Mouse (Mus musculus) spleen, adult 2 months (tissue): ENCODE results near the gene Gtf2a2. TPM values are rescaled to one million over a fixed set of nuclear protein-coding genes. Genes with fewer than 3 reads are reported as not detected.
A peak's percentile ranks its signal among the peaks of the same experiment; 100 is the strongest.

Experiments
- DNase-seq, 2 experiments: peaks; one replicate each; pipeline versions ENCODE4 v3.0.0 to v3.0.0-alpha.2; 2012 to 2021; ENCODE audit warnings: low spot score in 2 of 2, low read depth in 1 of 2
- H3K27ac ChIP-seq: fragments of 200-500 bp; 2 replicates; pipeline ENCODE4 v1.5.1; 2012; ENCODE audit warnings: low read length, inconsistent platforms; ENCODE audit not compliant: insufficient read depth
- H3K27me3 ChIP-seq: fragments of 200-500 bp; 2 replicates; pipeline ENCODE4 v1.6.1; 2012; ENCODE audit warnings: mild to moderate bottlenecking, moderate library complexity, low read length, inconsistent platforms; ENCODE audit not compliant: control insufficient read depth, insufficient read depth
- H3K36me3 ChIP-seq: fragments of 200-500 bp; 2 replicates; pipeline ENCODE4 v1.6.1; 2012; ENCODE audit warnings: mild to moderate bottlenecking, low read length, inconsistent platforms; ENCODE audit not compliant: control insufficient read depth, insufficient read depth
- H3K4me1 ChIP-seq: fragments of 200-500 bp; 2 replicates; pipeline ENCODE4 v1.6.1; 2011; ENCODE audit warnings: inconsistent platforms; ENCODE audit not compliant: control insufficient read depth, insufficient read depth, insufficient read length
- H3K4me3 ChIP-seq: fragments of 200-500 bp; 2 replicates; pipeline ENCODE4 v1.5.1; 2011; ENCODE audit warnings: mild to moderate bottlenecking, inconsistent platforms; ENCODE audit not compliant: insufficient read depth, insufficient read length; ENCODE audit errors: extremely low read depth
- CTCF ChIP-seq: fragments of 200-500 bp; IDR thresholded peaks from 2 replicates; pipeline ENCODE4 v1.5.1; 2011; ENCODE audit warnings: mild to moderate bottlenecking, inconsistent platforms; ENCODE audit not compliant: insufficient read depth, insufficient read length, insufficient replicate concordance; ENCODE audit errors: extremely low read depth
- POLR2A ChIP-seq: fragments of 200-500 bp; IDR thresholded peaks from 2 replicates; pipeline ENCODE4 v1.6.1; 2011; ENCODE audit warnings: low read depth, low read length, inconsistent platforms
- WGBS: fragments of 180-500 bp; shearing (Covaris S2); methylation state at CpG from one replicate; pipeline ENCODE4 v1.1.7; 2018; 5-methylcytosine and 5-hydroxymethylcytosine counted together
- polyA plus RNA-seq: library from polyadenylated mRNA; depleted of rRNA; stranded (reverse); fragments of >200 nt; gene quantifications from 2 replicates; pipeline ENCODE4 v1.2.3, GENCODE M21; 2012

Gene Gtf2a2
- polyA plus RNA-seq, 1 experiment = 11.2 TPM

- no peak for DNase-seq
- TF ChIP-seq POLR2A (no peak), CTCF (no peak)
- WGBS = 92% methylated on average over 5 of the region's 5 CpGs
- no peak overlapping the region for H3K27ac ChIP-seq
- H3K36me3 ChIP-seq = peaks cover 26% of the 10 kb centered on the region
- H3K27me3 ChIP-seq = no peaks in the 10 kb centered on the region
- no peak overlapping the region for H3K4me3 ChIP-seq
- H3K4me1 ChIP-seq = no peaks in the 10 kb centered on the region
These were observed 5.4 kb upstream of the Gtf2a2 start for GRCm38 (mm10) chr9:70006984-70007383.

DNA sequence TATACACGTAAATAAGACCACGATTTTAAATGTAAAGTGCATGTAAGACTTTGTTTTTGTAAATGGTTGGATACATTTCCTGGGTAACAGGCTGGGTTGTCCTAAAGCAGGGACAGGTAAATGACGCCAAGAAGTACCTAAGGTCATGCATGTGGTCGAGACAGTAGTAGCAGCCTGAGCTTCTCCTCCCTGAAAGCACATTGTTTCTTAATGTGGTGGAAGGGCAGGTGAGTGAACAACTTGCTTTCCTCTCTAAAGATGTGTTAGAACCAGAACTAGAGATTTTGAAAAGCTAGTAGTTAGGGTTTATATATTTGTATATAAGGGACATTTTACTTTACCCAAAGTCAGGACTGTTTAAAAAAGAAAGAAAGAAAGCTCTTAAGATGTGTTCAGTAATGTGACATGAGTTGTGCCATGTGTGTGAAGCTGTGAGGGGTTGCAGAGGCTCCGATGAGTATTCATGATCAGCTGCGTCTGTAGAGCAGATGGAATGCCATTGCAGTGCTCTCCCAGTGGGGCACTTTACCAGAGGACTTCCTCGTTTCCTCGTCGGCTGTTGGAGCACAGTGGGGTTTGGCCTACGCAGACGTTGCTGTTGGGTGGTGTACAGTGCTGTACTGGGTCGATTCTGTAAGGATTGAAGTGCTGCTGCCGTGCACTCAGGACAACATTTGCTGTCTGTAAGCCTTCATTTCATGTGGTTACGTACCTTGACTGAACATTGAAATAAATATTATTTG lies 4.7 kb upstream of the Gtf2a2 start:
- 88% methylated on average over 14 of the region's 14 CpGs for WGBS
- no peaks in the 10 kb centered on the region for H3K4me1 ChIP-seq
- no peak for TF ChIP-seq CTCF
- TF ChIP-seq POLR2A = no peak
- H3K27ac ChIP-seq = no peak overlapping the region
- H3K4me3 ChIP-seq = no peak overlapping the region
- no peak for DNase-seq
- peaks cover 22% of the 10 kb centered on the region for H3K36me3 ChIP-seq
- H3K27me3 ChIP-seq = no peaks in the 10 kb centered on the region

DNA sequence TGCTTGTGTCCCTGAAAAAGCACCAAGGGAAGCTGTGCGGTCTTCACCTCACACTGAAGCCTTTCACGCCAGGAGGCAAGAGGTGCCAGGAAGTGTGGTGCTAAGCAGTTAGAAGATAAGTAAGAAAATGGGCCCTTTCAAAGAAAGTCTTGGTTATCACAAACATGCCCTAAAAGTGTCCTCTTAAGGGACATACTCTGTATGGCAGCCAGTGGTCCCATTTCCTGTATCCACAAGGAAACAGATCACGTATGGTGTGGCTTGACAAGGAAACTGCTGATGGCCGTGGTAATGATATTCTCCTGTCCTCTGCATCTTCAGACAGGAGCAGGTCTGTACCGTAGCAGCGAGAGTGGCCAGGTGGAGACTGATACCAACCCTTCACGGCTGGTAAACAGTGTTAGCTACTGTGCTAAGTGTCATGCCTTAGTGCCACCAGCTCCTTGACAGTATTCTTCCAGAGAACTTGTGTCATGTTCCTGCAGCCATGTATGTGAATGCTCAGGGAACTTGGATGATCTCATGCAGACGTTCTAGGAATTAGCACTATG lies 2.5 kb upstream of the Gtf2a2 start:
- no peak overlapping the region for H3K27ac ChIP-seq
- H3K27me3 ChIP-seq = no peaks in the 10 kb centered on the region
- peaks cover 11% of the 10 kb centered on the region for H3K36me3 ChIP-seq
- no peaks in the 10 kb centered on the region for H3K4me1 ChIP-seq
- no peak overlapping the region for H3K4me3 ChIP-seq
- no peak for DNase-seq
- TF ChIP-seq POLR2A (no peak), CTCF (no peak)
- 72% methylated on average over 8 of the region's 8 CpGs for WGBS

DNA sequence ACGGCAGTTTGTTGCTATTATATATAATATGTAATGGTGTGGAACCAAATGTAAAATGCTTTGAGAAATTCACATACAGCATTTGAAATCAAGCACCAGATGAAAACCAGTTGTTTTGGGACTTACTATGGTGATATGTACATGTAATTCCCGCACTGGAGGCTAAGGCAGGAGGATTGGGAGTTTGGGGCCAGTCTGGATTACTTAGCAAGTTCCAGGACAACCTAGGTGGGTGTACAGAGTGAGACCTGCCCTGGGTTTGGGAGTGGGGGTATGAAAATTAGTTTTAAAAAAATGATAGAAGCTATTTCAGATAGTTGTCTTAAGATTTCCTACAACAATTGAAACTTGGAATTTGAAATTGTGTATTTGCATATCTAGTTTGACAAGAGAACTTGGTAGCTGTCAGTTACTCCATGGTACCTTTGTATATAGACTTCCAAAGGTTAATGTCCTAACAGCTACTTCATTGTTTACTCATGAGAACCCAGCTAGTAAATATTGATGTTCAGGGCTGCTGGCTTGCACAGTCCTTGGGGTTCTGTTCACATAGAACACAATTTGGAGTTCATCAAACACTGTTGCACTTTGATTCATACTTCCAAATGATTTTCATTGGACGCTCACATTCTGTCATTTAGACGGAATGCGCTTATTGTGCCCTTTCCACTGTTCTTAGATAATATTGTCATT lies 1.4 kb upstream of the Gtf2a2 start:
- Histone ChIP-seq H3K36me3 (peaks cover 10% of the 10 kb centered on the region), H3K27me3 (no peaks in the 10 kb centered on the region), H3K27ac (no peak overlapping the region), H3K4me3 (no peak overlapping the region), H3K4me1 (no peaks in the 10 kb centered on the region)
- WGBS = 82% methylated on average over 5 of the region's 5 CpGs
- DNase-seq = no peak
- no peak for TF ChIP-seq POLR2A
- TF ChIP-seq CTCF = no peak

GRCm38 (mm10) chr9:70011537-70012407 lies 578 bp upstream of the Gtf2a2 start:
- no peaks in the 10 kb centered on the region for H3K4me1 ChIP-seq
- no peaks in the 10 kb centered on the region for H3K27me3 ChIP-seq
- no peak for DNase-seq
- WGBS = 58% methylated on average over 14 of the region's 14 CpGs
- H3K4me3 ChIP-seq = peak overlapping the region; percentile 98
- TF ChIP-seq CTCF = no peak
- TF ChIP-seq POLR2A = no peak
- H3K27ac ChIP-seq = peak overlapping the region; percentile 6; the same call in 1 of the 2 replicates
- H3K36me3 ChIP-seq = peaks cover 11% of the 10 kb centered on the region

DNA sequence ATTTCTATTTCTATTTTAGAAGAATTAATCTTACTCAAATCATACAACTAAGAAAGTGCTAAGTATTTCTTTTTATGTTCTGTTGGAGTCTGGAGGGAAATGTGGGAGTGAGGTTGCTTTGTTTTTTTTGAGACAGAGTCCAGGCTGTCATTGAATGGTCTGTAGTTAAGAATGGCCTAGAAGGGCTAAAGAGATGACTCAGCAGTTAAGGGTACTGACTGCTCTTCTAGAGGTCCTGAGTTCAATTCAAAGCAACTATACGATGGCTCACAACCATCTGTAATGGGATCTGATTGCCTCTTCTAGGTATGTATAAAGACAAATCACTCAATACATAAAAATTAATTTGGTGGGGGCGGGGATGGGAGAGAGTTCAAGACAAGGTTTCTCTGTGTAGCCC lies 3.3 kb downstream of the Gtf2a2 start:
- TF ChIP-seq POLR2A (no peak), CTCF (no peak)
- 93% methylated on average over 2 of the region's 2 CpGs for WGBS
- H3K36me3 ChIP-seq = peaks cover 9% of the 10 kb centered on the region; the same call in 1 of the 2 replicates

More for the DNA sequence above, 3.3 kb downstream of the Gtf2a2 start:
- no peaks in the 10 kb centered on the region for H3K27me3 ChIP-seq
- DNase-seq = no peak
- no peaks in the 10 kb centered on the region for H3K4me1 ChIP-seq
- H3K4me3 ChIP-seq = no peak overlapping the region
- H3K27ac ChIP-seq = no peak overlapping the region
